Mouse (Mus musculus): ENCODE measurements at regions not wholly inside any gene's neighbourhood (a gene's known extent, or its start where the extent isn't known, plus 50 kb on each side); places are given as distances from the start of the nearest gene placed in this dataset.

- Histone ChIP-seq H3K9ac (ENCODE audit: control insufficient read depth, low read depth, low read length, poor library complexity, severe bottlenecking) (no peak overlapping the region), H3K27me3 (ENCODE audit: control insufficient read depth in 1 of 2, insufficient read depth in 2 of 2, low read length in 2 of 2) (no peaks in the 10 kb centered on the region), H3K4me1 (ENCODE audit: control insufficient read depth in 1 of 2, insufficient read depth in 2 of 2, low read length in 2 of 2) (no peaks in the 10 kb centered on the region)
These were observed 1329.7 kb downstream of the Slitrk1 start for GRCm38 (mm10) chr14:107584252-107584651.

GRCm38 (mm10) chr14:107570676-107571075 is 1343.3 kb downstream of the Slitrk1 start:
- no peak for TF ChIP-seq SMC3 (IDR thresholded peaks at IDR 0.05; ENCODE audit: low read depth, low read length)
- TF ChIP-seq TAL1 (IDR thresholded peaks at IDR 0.05; ENCODE audit: low read length) = no peak
- TF ChIP-seq GATA1 (IDR thresholded peaks at IDR 0.05; ENCODE audit: low read depth, low read length) = no peak
- Histone ChIP-seq H3K27ac (ENCODE audit: control insufficient read depth, low read depth, low read length) (no peak overlapping the region), H3K4me3 (ENCODE audit: control insufficient read depth in 1 of 2, insufficient read depth in 1 of 2, low read depth in 2 of 2, low read length in 2 of 2) (no peak overlapping the region), H3K36me3 (ENCODE audit: control insufficient read depth in 1 of 2, insufficient read depth in 2 of 2, low read length in 2 of 2) (no peaks in the 10 kb centered on the region), H3K9ac (ENCODE audit: control insufficient read depth, low read depth, low read length, poor library complexity, severe bottlenecking) (no peak overlapping the region), H3K79me2 (ENCODE audit: control insufficient read depth, insufficient read depth, low read length, poor library complexity) (no peaks in the 10 kb centered on the region), H3K9me3 (replicated peaks; ENCODE audit: insufficient read depth, low read length) (no peaks in the 10 kb centered on the region), H3K4me1 (ENCODE audit: control insufficient read depth in 1 of 2, insufficient read depth in 2 of 2, low read length in 2 of 2) (no peaks in the 10 kb centered on the region), H3K27me3 (ENCODE audit: control insufficient read depth in 1 of 2, insufficient read depth in 2 of 2, low read length in 2 of 2) (no peaks in the 10 kb centered on the region)
- DNase-seq (ENCODE audit: low read depth, low spot score) = no peak

More at GRCm38 (mm10) chr14:107584252-107584651, 1329.7 kb downstream of the Slitrk1 start:
- H3K36me3 ChIP-seq (ENCODE audit: control insufficient read depth in 1 of 2, insufficient read depth in 2 of 2, low read length in 2 of 2) = no peaks in the 10 kb centered on the region
- no peaks in the 10 kb centered on the region for H3K9me3 ChIP-seq (replicated peaks; ENCODE audit: insufficient read depth, low read length)
- DNase-seq (ENCODE audit: low read depth, low spot score) = peak; percentile 25
- no peaks in the 10 kb centered on the region for H3K79me2 ChIP-seq (ENCODE audit: control insufficient read depth, insufficient read depth, low read length, poor library complexity)
- no peak overlapping the region for H3K4me3 ChIP-seq (ENCODE audit: control insufficient read depth in 1 of 2, insufficient read depth in 1 of 2, low read depth in 2 of 2, low read length in 2 of 2)
- no peak for TF ChIP-seq MAX (IDR thresholded peaks at IDR 0.05; ENCODE audit: low read length)
- no peak for TF ChIP-seq ELF1 (IDR thresholded peaks at IDR 0.05; ENCODE audit: low read depth, low read length)
- peak in 1 of 2 experiments; percentile 57; a peak in 2 of 4 replicates for TF ChIP-seq EP300 (IDR thresholded peaks at IDR 0.05; ENCODE audit: low read depth in 1 of 2, low read length in 2 of 2)
- no peak for TF ChIP-seq NELFE (IDR thresholded peaks at IDR 0.05; ENCODE audit: low read depth, low read length)
- no peak for TF ChIP-seq CTCF (IDR thresholded peaks at IDR 0.05 in 2 of 3, conservative IDR thresholded peaks at IDR 0.05 in 1 of 3; ENCODE audit: control insufficient read depth in 1 of 3, insufficient read depth in 1 of 3, low read depth in 2 of 3, low read length in 3 of 3, poor library complexity in 1 of 3, severe bottlenecking in 1 of 3)
- TF ChIP-seq TCF12 (IDR thresholded peaks at IDR 0.05; ENCODE audit: low read depth, low read length) = peak; percentile 53; the same call in 1 of the 2 replicates
- H3K27ac ChIP-seq (ENCODE audit: control insufficient read depth, low read depth, low read length) = no peak overlapping the region

- H3K36me3 ChIP-seq (ENCODE audit: control insufficient read depth in 1 of 2, insufficient read depth in 2 of 2, low read length in 2 of 2) = no peaks in the 10 kb centered on the region
- no peaks in the 10 kb centered on the region for H3K9me3 ChIP-seq (replicated peaks; ENCODE audit: insufficient read depth, low read length)
- H3K4me3 ChIP-seq (ENCODE audit: control insufficient read depth in 1 of 2, insufficient read depth in 1 of 2, low read depth in 2 of 2, low read length in 2 of 2) = no peak overlapping the region
- TF ChIP-seq RAD21 (IDR thresholded peaks at IDR 0.05; ENCODE audit: low read depth, low read length) = no peak
- TF ChIP-seq USF1 (IDR thresholded peaks at IDR 0.05; ENCODE audit: low read depth, low read length) = no peak
- TF ChIP-seq ZMIZ1 (IDR thresholded peaks at IDR 0.05; ENCODE audit: low read depth, low read length) = no peak
- no peak for TF ChIP-seq MAFK (IDR thresholded peaks at IDR 0.05; ENCODE audit: borderline replicate concordance, low read depth, low read length)
- TF ChIP-seq NELFE (IDR thresholded peaks at IDR 0.05; ENCODE audit: low read depth, low read length) = no peak
- TF ChIP-seq TCF12 (IDR thresholded peaks at IDR 0.05; ENCODE audit: low read depth, low read length) = no peak
- TF ChIP-seq MAZ (IDR thresholded peaks at IDR 0.05; ENCODE audit: low read depth, low read length) = no peak
- no peak for TF ChIP-seq MXI1 (IDR thresholded peaks at IDR 0.05; ENCODE audit: low read depth, low read length)
- TF ChIP-seq POLR2AphosphoS5 (IDR thresholded peaks at IDR 0.05; ENCODE audit: borderline replicate concordance, low read depth, low read length) = no peak
- TF ChIP-seq UBTF (IDR thresholded peaks at IDR 0.05; ENCODE audit: borderline replicate concordance, insufficient read depth, low read depth, low read length) = no peak
- TF ChIP-seq MEF2A (IDR thresholded peaks at IDR 0.05; ENCODE audit: extremely low read depth, insufficient replicate concordance, low read depth, low read length, poor library complexity, severe bottlenecking) = no peak
- no peak for TF ChIP-seq BHLHE40 (IDR thresholded peaks at IDR 0.05; ENCODE audit: borderline replicate concordance, low read depth, low read length)
- no peak overlapping the region for H3K27ac ChIP-seq (ENCODE audit: control insufficient read depth, low read depth, low read length)
- no peaks in the 10 kb centered on the region for H3K27me3 ChIP-seq (ENCODE audit: control insufficient read depth in 1 of 2, insufficient read depth in 2 of 2, low read length in 2 of 2)
- no peaks in the 10 kb centered on the region for H3K4me1 ChIP-seq (ENCODE audit: control insufficient read depth in 1 of 2, insufficient read depth in 2 of 2, low read length in 2 of 2)
- no peak for DNase-seq (ENCODE audit: low read depth, low spot score)
- no peak overlapping the region for H3K9ac ChIP-seq (ENCODE audit: control insufficient read depth, low read depth, low read length, poor library complexity, severe bottlenecking)
- H3K79me2 ChIP-seq (ENCODE audit: control insufficient read depth, insufficient read depth, low read length, poor library complexity) = no peaks in the 10 kb centered on the region
These were observed 1345.5 kb downstream of the Slitrk1 start for GRCm38 (mm10) chr14:107568496-107568895.
